Mouse (Mus musculus) layer of hippocampus, adult 8-10 months (tissue): ENCODE results near the gene Tril. TPM values are rescaled to one million over a fixed set of nuclear protein-coding genes. Genes with fewer than 3 reads are reported as not detected.

Experiments
- DNase-seq, 2 experiments: peaks; one replicate each; pipeline ENCODE4 v3.0.0; 2022; ENCODE audit warnings: low spot score in 2 of 2
- total RNA-seq, 4 experiments: library from RNA; stranded (reverse); gene quantifications; 2 replicates each; pipeline ENCODE4 v1.2.4; 2022

Tril gene
- total RNA-seq, result 10 to 100 TPM; 30.7 to 33.7 (median 32.3) TPM

DNA sequence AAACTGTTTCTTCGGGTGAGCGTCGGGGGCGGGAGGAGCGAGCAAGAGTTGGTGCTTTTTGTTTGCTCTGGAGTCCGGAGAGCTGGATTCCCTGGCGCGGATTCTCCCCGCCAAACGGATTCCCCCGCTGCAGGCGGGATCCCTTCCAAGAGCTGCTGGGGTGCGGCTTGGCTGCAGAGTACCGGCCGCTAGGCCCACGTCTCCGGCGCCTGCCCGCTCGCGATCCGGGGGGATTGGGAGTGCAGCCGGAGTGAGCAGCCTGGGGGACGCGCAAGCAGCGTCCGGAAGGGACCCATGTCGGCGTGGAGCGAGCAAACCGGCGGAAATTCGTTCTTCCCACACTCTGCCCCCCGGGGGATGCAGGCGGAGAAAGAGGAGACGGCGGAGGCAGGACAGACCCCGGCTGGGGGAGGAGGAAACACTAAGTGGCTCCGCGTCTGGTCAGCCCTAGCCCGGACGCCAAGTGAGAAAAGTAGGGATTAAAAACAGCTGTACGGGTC is at the start of gene Tril:
TSS of gene Tril (minus strand) at position 345 of the 500 bp plus-strand sequence.
- peak; percentile 55 to 58 for DNase-seq

DNA sequence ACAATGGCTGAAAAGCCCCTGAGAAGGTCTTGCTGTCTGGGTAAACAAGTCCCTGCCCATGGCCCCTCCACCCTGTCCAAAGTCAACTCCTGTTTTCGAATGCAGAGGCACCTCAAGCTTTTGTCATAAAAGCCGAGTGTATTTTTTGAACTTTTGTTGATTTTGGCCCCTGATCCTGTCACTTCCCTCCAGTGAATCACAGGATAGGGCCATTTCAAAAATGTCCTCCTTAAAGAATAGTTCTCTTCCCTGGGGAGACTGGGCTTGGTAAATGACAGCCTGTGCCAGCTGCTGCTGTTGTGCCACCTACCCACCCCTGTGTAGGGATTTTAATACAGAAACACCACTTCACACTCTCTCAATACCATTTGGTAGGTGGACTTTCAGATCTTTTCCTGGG is 42.4 kb upstream of the Tril start:
- no peak for DNase-seq

DNA sequence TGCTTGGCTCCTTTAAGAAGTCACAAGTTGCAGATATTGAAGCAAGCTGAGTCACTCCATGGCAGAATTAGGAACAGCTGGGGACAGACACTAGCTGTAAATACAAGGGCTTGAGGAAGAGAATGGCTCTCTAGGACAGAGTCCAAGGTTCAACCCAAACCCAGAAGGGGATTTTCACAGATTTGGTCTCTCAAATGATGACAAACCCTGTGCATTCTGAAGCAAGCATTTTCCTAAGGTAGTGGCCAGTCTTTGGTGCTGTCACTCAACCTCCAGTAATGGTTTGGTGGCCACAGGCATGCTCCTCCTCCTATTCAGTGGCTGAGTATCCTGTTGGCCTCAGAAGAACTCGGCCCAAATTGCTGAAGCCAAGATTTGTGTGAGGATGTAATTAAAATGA is 38.5 kb upstream of the Tril start:
- no peak for DNase-seq

DNA sequence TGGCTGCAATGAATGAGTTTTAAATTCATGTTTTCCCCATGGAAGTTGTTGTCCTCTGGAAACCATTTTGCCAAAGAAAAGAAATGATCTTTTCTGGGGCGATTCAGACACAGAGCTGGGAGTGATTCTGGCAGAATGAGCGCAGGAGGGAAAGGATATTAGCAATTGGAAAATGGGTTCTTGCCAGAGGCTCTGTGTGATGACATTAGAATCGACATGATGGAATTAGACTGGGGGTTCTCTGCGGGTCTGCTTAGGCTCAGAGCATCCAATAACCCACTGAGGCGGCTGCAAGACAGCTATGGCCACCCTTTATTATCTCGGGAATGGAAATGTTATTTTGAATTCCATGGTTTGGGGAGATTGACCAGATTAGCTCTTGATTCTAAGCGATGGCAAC is 37.2 kb upstream of the Tril start:
- no peak for DNase-seq

GRCm38 (mm10) chr6:53856775-53857174 is 36.1 kb upstream of the Tril start:
- DNase-seq, result no peak

DNA sequence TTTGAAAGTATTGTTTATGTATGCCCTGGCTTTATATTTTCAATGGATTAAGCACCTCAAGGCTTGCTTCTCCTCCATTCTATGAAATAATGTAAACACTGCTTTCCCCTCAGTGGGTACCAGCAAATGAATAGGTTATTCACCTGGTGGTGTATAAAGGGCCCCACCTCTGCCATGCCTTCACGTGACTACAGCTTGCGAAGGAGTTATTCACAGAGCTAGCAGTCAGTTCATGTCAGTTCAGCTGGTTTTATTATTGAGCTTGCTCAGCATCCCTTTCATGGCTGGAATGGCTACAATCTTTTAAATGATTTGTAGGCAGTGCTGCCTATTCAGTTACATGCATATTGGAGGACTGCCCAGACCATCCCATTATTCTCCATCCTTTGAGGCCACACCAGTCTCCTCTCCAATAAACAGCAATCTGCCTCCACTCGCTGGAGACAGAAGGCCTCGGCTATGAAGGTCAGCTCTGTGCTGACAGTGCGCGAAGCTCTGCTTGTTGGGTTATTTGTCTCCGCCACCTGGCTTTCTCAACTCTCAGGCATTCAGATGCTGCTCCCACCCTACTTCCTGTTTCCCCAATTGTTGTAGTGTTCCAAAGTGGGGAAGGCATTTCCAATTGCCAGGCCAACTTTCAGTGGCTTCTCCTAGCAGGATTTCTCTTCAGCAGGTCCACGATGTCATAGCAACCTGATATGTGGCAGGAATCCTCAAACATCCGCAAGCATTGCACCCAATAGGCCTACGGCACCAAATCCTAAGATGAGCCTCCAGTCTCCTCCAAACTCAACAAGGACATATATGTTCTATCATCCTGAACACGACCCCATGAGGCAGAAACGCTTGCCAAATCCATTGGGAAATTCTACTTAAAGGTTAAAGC is 34.6 kb upstream of the Tril start:
- DNase-seq, result peak; percentile 21 to 32

GRCm38 (mm10) chr6:53854226-53854625 is 33.6 kb upstream of the Tril start:
- no peak for DNase-seq

- DNase-seq, result no peak
Observed at GRCm38 (mm10) chr6:53853546-53853945, 32.9 kb upstream of the Tril start.

GRCm38 (mm10) chr6:53844626-53845025 is 24.0 kb upstream of the Tril start:
- DNase-seq, result no peak

- DNase-seq, result peak in 1 of 2 experiments; percentile 12
Observed at GRCm38 (mm10) chr6:53825213-53825612, 4.6 kb upstream of the Tril start.

DNA sequence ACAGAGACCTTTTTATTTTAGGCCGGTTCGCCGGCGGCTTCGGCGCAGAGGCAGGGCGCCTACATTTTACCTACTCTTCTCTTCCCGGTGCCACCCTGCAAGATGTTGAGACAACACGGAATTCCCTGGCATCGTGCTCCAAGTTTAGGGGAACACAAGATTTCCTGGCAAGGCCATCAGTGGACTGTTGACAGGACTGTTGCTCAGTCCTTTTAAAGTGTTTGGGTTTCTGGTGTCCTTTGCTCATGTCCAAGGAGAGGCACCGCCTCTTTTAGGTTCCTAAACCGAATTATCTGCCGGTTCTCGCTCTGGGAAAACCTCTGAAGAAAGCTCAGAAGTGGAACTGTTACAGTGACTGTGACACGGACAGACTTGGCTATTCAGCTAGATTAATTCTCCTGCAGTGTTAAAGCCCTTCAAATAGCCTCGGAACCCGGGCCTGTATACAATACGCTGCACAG is 441 bp upstream of the Tril start:
- DNase-seq, result no peak

- DNase-seq, result peak in 1 of 2 experiments; percentile 11
Observed at GRCm38 (mm10) chr6:53819761-53820485, 707 bp downstream of the Tril start.

GRCm38 (mm10) chr6:53818732-53819661 is 1.6 kb downstream of the Tril start:
- DNase-seq, result peak; percentile 21 to 25

GRCm38 (mm10) chr6:53818264-53818731 is 2.3 kb downstream of the Tril start:
- peak; percentile 12 to 55 for DNase-seq

GRCm38 (mm10) chr6:53817763-53818174 is 2.9 kb downstream of the Tril start:
- DNase-seq, result no peak

DNA sequence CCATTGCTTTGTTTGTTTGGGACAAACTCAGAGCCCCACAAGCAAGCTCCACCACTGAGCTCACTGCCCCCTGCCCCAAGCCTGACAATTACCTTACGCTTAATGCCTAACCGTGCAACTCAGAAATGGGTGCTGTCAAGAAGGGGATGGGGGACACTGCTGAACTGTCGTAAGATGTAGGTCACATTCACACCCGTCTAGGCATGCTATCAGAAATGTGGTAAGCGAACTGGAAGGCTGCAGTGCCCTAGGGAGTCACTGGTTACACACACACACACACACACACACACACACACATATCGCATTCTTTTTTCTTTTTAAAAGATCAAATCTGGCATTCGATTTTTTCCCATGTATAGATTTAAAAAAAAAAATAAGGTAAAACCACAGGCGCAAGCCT is 4.0 kb downstream of the Tril start:
- DNase-seq, result no peak

- DNase-seq, result no peak
Observed at GRCm38 (mm10) chr6:53815691-53816090, 4.9 kb downstream of the Tril start.

DNA sequence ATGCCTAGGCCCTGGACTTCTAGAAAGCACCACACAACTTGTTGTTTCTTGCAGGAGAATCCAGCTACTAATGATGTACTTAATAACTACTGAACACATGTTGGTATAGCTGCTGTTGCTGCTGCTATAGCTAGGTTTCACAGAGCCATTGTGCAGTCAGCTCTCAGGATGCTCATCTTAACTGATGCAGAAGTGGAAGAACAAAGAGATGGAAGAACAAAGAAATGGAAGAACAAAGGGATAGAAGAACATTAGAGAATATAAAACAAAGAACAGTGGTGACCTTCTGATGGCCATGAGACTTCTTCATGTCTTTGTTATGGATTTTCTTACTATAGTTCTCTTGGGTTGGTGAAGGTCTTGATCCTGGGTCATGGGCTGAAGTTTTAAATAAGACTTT is 6.4 kb downstream of the Tril start:
- DNase-seq, result no peak

GRCm38 (mm10) chr6:53812242-53812641 is 8.4 kb downstream of the Tril start:
- no peak for DNase-seq

DNA sequence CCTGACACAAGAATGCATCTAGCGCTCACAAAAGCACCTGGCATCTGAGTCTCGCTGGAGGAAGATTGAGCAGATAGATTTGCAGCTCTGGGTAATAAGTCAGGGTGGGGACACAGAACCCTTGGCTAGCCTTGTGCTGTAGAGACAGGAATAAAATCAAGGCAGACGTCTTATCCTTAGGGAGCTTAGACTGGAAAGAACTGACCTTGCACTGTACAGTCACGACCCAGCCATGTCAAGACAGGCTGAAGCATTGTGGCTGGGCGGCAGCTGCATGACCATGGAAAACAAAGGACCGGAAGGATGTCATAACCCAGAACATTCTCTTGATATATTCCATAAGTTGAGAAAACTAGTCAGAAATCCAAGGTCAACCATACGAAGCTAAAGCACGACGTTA is 11.8 kb downstream of the Tril start:
- DNase-seq, result no peak

- no peak for DNase-seq
Observed at GRCm38 (mm10) chr6:53807185-53807584, 13.4 kb downstream of the Tril start.
